Mouse (Mus musculus) layer of hippocampus, postnatal 10 days (tissue): Measurements from ENCODE around the gene Gm11983. TPM values are rescaled to one million over a fixed set of nuclear protein-coding genes. Genes with fewer than 3 reads are reported as not detected.
"Not testable (repeated sequence)": the region's sequence is repeated elsewhere in the genome, so short reads cannot be mapped to it uniquely, and the experiment has no call there.

ENCODE experiments used
- DNase-seq, 2 experiments: peaks; one replicate each; pipeline ENCODE4 v3.0.0; 2021; ENCODE audit warnings: low spot score in 2 of 2
- long read RNA-seq: library from polyadenylated mRNA; stranded (forward); transcript quantifications from one replicate; pipeline ENCODE4 v2.0.0, GENCODE M21; 2023
- total RNA-seq, 2 experiments: library from RNA; stranded (reverse); gene quantifications; 2 replicates each; pipeline ENCODE4 v1.2.3; 2021

Gm11983 gene
- total RNA-seq, result not detected
- long read RNA-seq, result 0 reads

DNA sequence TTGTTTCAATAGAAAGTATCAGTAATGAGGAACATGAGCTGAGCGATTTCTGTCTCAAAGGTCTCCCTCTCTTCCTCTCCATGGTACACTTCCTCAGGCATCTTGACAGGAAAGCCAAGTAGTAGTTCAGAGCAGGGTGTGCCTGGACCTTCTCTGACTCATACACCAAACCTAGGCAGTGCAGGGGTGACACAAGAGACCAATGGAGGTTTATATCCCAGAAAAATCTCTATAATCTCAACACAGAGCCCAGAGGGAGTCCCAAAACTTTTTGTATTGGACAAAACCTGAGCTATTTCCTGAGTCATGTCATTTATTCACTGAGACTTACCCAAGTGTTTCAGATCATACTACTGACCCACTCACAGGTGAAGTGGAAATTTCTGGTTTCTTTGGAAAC lies at the start of gene Gm11983:
Gene Gm11983, minus strand, starts transcription at position 101 of the 400 bp plus-strand sequence.
- no peak for DNase-seq

DNA sequence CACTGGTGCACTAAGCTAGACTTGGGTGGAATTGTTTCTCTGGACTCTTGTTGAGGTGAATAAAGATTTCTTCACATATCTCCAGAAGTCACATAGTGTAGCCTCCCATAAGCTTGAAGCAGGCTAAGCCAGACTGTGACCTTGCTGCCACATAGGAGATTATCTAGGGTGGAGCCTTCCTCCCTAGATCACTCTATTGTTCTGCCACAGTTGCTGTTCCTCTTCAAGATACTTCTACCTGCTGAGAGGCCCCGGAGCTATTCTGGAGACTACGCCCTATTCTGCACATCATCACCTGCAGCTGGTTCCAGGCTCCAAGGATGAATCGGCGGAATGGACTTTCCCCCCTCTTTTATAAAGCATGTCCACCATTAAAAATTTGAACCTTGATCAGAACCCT lies 45.6 kb upstream of the Gm11983 start:
- DNase-seq, result not testable (repeated sequence)

DNA sequence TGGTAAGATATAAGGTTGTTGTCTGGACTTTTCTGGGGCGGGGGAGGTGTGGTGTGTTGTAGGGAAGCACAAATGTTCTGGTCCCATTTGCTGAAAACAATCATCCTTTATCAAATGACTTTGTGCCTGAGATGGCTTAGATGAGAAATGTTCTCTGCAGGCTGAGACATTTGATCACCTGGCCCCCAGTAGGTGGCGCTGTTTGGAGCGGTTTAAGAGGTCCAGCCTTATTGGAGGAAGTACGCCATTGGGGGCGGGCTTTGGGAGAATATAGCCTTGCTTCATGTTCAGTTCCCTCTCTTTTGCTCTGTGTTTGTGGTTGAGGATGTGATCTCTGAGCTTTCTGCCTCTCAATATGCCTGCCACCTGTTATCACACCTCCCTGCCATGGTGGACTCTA lies 44.2 kb upstream of the Gm11983 start:
- DNase-seq, result no peak

DNA sequence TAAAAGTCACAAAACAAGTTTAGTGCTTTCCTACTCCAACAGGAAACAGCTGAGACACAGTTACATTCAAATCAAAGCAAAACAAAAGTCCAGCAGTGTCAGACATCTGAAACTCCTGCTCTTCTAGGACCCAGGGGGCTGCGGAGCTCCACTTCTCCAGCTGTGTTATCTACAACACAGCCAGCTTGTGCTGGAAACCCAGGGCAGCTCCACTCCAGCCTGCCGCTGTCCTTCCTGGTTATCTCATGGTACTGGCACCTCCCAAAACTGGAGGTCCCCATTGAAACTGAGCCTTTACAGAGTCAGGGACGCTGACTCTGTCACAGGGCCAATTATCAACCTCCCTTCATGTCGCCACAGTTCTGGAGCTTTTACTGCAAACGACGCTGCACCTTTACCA lies 40.3 kb upstream of the Gm11983 start:
- DNase-seq, result no peak

DNA sequence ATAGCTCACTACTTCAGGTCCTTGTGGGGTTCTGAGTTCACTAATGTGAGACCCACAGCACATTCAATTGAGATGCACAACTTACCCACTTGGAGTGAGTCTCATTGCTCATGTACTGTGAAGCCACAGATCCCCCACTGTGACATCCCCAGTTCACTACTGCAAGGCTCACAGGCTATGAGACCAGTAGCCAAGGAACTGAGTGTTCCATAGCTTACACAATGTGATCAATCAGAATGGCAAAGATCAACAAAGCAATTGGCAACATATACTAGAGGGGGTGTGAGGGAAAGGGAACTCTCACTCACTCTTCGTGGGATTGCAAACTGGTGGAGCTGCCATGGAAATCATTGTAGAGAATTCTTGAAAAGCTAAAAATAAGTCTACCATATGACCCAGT lies 33.5 kb upstream of the Gm11983 start:
- DNase-seq, result no peak

DNA sequence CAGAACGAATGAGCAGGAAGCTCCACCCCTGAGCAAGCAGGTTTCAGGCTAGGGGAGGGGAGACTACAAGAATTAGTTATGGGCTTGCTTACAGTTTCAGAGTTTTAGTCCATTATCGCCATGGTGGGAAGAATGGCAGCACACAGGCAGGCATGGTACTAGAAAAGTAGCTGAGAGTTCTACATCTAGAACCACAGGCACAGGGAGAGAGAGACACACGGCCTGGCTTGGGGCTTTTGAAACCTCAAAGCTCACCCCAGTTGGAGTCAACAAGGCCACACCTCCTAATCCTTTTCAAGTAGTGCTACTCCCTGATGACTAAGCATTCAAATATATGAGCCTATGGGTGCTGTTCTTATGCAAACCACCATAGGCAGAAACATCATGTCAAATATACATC lies 28.1 kb upstream of the Gm11983 start:
- DNase-seq, result no peak

DNA sequence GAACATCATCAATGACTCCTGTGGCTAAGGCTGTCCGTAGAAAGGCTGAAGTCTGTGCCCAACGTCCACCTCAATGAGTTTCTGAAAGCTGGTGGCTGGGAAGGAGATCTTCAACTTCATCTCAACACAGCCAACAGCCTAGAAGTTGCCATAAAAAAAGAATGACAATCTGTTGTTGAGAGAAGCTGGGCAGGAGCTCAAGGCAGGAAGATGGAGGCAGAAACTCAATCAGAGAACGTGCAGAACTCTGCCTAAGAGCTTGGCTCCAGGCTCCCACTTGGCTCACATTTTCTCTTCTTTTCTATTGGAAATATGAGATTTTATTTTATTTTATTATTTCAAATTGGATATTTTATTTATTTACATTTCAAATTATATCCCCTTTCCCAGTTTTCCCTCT lies 24.7 kb upstream of the Gm11983 start:
- DNase-seq, result no peak

DNA sequence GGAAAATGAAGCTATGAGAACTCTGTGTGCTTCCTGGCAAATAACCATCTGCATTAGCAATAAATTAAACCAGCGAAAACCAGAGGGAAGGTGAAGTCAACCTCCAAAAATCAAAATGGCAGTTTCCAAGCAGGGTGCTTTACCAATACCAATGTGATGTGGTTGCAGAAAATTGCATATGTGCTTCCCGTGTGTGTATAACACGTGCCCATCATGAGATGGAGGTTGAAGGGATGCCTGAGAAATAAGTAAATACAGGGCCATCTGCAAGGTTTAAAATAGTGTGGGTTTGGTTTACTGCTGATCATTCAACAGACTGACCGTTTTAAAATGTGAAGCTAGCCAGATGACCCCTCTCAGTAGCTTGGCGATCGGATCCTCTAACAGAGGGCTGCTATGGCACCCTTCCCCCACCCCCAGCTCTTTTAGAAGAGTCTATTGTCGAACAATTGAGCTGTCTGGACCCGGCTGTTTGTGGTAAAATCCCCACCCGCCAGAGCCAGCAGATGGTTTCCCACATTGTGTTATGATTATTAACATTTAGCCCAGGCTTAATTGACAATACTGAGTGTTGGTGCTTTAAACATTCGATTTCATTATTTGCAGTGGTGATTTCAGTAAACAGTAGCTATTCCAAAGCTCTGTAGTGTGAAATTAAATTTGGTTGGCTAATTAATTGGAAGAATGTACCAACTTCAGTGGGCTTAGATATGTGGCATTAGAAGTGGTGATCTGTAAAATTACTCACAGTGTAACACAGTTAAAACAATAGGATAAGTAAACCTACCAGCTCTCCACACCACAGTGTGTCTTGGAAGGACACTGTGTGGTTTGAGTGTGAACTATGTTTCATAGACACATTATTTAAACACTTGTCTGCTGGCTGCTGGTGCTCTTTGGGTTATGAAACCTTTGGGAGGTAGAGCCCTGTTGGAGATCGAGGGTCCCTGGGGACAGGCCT lies 22.7 kb upstream of the Gm11983 start:
- peak; percentile 12 to 25 for DNase-seq

DNA sequence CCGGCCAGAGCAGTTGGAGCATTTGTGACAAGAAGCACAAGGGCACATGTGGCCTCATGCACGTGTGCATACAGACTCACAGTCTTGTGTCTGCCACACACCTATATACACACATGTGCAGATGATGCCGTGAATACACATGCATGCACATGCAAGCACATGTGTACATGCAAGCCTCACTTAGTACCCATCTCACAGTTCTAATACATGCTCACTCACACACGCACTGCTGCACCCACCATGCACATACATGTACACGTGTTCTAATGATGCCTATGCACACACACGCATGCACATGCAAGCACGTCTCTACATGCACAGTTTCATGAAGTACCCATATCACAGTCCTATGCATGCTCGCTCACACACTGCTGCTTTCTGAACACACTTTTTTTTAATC lies 21.6 kb upstream of the Gm11983 start:
- no peak for DNase-seq

DNA sequence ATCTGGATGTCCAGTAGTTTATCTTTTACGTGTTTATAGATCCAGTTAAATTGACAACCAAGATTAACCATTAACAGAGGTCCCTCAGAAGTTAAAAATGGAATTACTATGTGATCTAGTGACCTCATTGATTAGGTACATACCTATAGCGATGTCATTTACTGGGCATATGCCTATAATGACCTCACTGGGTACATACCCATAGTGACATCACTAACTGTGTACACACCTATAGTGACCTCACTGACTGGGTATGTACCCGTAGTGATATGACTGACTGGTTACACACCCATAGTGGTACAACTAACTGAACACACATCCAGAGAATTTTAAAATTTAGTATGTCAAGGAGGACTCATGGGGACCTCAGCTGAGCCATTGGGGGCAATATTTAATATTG lies 18.5 kb upstream of the Gm11983 start:
- no peak for DNase-seq

DNA sequence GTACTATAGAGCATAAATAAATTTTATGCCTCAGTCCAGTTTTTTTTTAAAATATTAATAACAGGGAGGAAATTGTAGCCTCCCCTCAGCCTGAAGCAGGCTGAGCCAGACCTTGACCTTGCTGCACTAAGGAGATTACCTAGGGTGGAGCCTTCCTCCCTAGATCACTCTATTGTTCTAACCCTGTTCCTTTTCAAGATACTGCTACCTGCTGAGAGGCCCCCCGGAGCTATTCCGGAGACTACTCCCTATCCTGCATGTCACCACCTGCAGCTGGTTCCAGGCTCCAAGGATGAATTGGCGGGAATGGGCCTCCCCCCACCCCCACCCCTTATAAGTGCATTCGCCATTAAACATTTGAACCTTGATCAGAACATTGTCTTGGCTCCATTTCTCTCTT lies 15.9 kb upstream of the Gm11983 start:
- DNase-seq, result not testable (repeated sequence)

DNA sequence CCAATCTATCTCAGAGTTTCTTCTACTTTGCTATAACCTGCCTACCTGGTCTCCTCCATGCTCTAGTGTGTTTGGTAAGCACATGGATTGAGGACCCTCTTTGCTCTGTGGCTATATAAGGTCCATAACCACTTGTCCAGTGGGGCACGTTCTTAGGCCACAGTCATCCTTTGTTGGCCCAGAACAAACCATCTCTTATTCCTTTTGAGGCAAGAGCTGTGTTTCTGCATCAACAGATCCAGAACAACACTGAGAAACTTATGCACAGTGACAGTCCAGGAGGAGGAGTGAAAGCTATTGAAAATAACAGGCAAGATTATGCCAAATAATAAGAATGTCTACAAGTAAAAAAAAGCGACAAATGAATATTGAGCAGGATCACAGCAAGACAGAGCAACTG lies 6.4 kb upstream of the Gm11983 start:
- DNase-seq, result no peak

DNA sequence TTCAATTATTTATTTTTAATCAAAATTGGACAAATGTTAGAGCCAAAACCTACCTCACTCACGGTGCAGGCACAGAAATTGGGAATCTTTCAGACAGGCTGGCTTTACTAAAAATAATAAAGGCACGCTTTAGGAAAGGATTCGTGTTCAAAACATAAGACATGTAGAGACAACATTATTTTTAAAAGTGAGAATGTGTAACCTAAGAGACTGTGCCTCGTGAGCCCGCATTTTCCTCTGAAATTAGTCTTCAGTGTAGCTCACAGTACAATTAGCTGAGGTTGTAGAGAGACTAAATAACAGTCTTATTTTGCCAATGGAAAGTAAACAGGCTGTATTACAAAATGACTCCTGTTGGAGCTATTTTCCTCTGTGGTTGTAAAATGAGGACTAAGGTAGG lies 4.7 kb upstream of the Gm11983 start:
- no peak for DNase-seq

DNA sequence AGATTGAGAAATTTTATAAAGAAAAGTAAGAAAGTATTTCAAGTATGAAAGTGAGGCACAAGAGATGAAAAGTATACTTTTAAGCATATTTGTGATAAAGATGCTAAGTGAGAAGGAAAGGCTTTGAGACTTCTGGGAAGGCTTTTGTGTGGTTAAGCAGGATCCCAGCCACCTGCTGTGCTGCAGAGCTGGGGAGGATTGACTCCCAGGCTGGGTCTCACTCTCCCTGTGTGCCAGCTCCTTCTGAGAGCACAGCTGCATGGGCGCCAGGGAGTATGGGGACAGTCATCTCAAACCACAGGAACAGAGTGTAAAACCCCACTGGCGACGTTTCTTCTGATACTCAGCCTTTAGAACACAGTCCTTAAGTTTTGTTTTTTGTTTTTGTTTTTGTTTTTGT lies 3.3 kb upstream of the Gm11983 start:
- DNase-seq, result no peak

DNA sequence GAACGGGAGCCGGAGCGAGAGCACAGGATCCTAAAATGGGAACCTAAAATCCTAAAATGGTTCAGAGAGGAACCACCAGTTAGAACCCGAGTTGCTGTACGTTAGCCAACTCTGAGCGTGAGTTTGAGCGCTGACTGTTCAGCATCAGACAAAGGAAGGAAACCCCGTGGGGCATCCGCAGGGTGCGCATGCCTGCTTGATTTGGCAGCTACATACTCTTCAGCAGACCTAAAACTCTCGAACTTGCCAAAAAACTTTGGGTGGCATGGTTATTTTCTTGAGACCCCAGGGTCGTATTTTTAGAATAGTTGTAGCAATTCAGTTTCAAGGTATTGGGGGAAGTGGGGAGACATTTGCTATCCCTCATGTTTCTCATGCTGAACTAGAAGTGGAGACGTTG lies 2.8 kb downstream of the Gm11983 start:
- DNase-seq, result no peak

DNA sequence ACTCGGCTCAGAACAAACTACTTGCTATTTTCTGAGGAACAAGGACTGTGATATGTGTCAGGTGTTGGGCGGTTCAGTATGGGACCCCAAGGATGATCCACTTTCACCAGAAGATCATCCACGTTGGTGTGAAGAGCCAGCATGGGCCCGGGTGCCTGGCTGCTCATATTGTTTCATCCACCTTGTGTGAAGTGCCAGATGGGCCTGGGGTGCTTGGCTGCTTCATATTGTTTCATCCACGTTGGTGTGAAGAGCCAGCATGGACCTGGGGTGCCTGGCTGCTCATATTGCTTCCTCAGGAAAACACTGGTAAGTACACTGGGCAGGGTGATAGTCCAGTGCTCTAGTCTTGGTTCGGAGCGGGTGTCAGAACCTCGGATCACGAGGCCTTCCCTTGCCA lies 3.7 kb downstream of the Gm11983 start:
- no peak for DNase-seq

DNA sequence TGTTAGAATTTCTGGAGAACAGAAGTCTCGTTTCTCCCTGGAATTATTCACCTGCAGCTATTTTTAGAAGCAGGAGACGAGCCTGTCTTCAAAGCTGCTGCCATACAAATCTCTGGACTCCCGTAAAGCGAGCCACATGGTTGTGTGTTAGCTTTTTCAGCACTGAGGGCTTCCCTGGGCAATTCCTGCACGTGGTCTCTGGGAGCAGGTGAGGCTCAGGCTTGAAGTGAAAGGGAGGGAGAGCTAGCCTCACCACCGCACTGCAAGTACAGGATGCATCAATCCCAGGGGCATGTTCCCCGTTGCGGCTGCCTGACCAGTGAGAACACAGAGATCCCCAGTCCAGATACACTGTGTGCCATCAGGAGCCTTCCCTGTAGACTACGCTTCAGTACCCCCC lies 5.5 kb downstream of the Gm11983 start:
- DNase-seq, result no peak

DNA sequence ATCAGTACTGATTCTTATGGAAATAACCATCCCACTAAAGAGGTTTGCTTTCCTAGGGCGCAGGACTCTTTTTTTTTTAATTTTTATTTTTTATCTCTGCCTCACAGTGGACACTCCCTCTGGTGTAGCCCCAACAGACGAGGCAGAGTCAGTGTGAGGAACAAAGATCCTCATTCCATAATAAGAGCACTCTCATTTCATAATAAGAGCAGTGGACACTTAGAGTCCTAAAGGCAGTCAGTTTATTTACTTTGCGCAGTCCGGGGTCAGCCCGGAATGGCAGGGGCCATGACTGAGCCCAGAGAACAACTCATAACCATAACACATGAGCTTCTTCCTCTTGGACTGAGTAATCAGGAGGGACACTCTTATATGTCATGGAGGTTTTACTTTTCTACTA lies 9.3 kb downstream of the Gm11983 start:
- DNase-seq, result no peak

DNA sequence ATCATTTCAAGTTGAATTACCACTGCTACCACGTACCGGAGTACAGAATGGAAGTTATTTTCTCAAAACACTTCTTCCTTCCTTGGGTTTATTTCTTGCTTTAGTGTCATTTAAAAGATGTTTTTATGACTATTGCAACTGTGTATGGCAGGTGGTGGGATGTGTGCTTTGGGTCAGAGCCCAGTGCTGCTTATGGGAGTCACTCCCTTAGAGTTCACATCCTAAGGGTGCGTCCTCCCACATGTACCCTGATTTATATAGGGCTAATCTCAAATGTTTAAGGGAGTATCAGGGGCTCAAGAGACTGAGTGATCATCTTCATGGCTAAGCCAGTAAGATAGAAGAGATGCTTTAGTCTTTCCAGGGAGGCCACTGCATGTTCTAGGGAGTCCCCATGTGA lies 11.3 kb downstream of the Gm11983 start:
- no peak for DNase-seq

DNA sequence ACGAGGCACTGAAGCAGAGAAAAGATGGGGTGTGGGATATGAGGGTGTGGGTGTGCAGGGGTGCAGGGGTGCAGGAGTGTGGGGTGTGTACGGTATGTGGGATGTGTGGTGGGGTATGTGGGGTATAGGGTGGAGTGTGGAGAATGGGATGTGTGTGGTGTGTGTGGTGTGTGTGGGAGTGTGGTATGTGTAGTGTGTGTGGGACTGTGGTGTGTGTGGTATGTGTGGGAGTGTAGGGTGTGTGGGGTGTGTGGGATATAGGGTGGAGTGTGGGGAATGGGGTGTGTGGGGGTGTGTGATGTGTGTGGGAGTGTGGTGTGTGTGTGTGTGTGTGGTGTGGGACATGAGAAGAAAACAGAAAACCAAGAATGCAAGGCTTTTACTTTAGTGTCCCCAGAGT lies 14.3 kb downstream of the Gm11983 start:
- DNase-seq, result no peak

DNA sequence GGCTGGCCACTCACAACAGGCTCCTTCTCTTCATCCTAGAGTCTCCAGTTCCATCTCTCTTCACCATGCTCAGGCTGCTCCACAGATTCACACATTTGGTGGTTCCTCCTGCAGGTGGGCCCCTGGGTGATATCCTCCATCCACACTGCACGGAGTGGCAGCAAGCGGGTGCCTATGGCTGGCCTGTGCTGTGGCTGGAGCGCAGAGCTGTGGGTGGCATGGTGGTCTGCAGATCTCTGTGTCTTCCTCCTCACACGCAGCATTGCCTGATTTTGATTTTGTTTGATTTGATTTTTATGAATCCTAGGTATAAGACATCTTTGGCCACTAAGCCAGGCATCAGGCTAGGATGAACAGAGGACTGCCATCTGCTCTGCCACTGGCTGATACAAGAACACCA lies 23.0 kb downstream of the Gm11983 start:
- no peak for DNase-seq

DNA sequence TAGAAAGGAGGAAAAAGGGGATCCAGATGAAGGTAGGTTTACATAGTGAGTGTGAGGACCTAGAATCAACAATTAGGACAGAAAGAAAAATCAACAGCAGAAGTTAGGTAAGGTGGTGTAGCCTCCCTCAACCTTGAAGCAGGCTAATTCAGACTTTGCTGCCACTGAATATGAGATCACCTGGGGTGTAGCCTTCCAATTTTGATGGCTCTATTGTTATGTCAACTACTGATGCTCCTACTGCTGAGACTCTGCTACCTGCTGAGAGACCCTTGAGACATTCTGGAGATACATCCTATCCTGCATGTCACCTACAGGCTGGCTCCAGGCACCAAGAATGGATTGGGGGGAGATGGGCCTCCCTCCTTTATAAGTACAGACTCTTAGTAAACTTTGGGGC lies 34.6 kb downstream of the Gm11983 start:
- not testable (repeated sequence) for DNase-seq

DNA sequence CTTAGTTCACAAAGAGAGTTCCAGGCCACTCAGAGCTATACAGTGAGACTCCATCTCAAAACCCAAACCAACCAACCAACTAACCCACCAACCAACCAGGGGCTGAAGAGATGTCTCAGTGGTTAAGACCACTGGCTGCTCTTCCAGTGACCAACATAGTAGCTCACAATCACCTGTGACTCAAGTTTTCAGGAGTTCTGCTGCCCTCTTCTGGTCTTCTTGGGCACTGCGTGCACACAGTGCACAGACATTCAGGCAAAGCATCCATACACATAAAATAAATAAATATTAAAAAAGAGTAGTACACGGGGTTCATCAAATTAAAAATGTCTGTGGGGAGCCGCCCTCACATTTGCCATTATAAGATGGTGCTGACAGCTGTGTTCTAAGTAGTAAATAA lies 46.8 kb downstream of the Gm11983 start:
- no peak for DNase-seq
